Mouse (Mus musculus): ENCODE data around the gene Pxk. TPM values are rescaled to one million over a fixed set of nuclear protein-coding genes. Genes with fewer than 3 reads are reported as not detected.

Gene Pxk
- total and polyA plus RNA-seq, 2 experiments from 2014 or later: 36.0 to 45.1 TPM

- Histone ChIP-seq H3K4me2 (ENCODE audit: low read depth) (no peak overlapping the region), H3K27ac (ENCODE audit: low read depth, low read length) (no peak overlapping the region), H3K4me3 (ENCODE audit: low read depth, low read length) (no peak overlapping the region), H3K9ac (no peak overlapping the region), H3K9me3 (ENCODE audit: low read length) (no peaks in the 10 kb centered on the region), H3K36me3 (ENCODE audit: insufficient read depth) (no peaks in the 10 kb centered on the region), H3K4me1 (ENCODE audit: insufficient read depth) (no peaks in the 10 kb centered on the region), H3K27me3 (ENCODE audit: insufficient read depth, low read length) (no peaks in the 10 kb centered on the region)
- peak; percentile 30 for DNase-seq
- peak; percentile 43; the same call in 1 of the 2 replicates for ATAC-seq
- WGBS: 37% methylated on average over 5 of the region's 5 CpGs
- no peak for TF ChIP-seq CTCF (IDR thresholded peaks at IDR 0.05; ENCODE audit: low read depth)
Measured at GRCm38 (mm10) chr14:8200769-8201168, 102.8 kb downstream of the Pxk start.

GRCm38 (mm10) chr14:8201715-8202114 is 103.7 kb downstream of the Pxk start:
- no peaks in the 10 kb centered on the region for H3K36me3 ChIP-seq (ENCODE audit: insufficient read depth)
- H3K4me3 ChIP-seq (ENCODE audit: low read depth, low read length): no peak overlapping the region
- no peak for TF ChIP-seq CTCF (IDR thresholded peaks at IDR 0.05; ENCODE audit: low read depth)
- ATAC-seq: no peak
- DNase-seq: no peak
- no peaks in the 10 kb centered on the region for H3K4me1 ChIP-seq (ENCODE audit: insufficient read depth)
- WGBS: 85% methylated on average over 3 of the region's 3 CpGs
- H3K27ac ChIP-seq (ENCODE audit: low read depth, low read length): no peak overlapping the region
- H3K9ac ChIP-seq: no peak overlapping the region
- H3K4me2 ChIP-seq (ENCODE audit: low read depth): no peak overlapping the region
- no peaks in the 10 kb centered on the region for H3K27me3 ChIP-seq (ENCODE audit: insufficient read depth, low read length)
- no peaks in the 10 kb centered on the region for H3K9me3 ChIP-seq (ENCODE audit: low read length)

- no peak overlapping the region for H3K27ac ChIP-seq (ENCODE audit: low read depth, low read length)
- no peaks in the 10 kb centered on the region for H3K27me3 ChIP-seq (ENCODE audit: insufficient read depth, low read length)
- H3K4me2 ChIP-seq (ENCODE audit: low read depth): no peak overlapping the region
- H3K4me1 ChIP-seq (ENCODE audit: insufficient read depth): peaks cover 6% of the 10 kb centered on the region; the same call in 1 of the 2 replicates
- ATAC-seq (no peak), DNase-seq (no peak)
- 52% methylated on average over 9 of the region's 9 CpGs for WGBS
- no peak overlapping the region for H3K4me3 ChIP-seq (ENCODE audit: low read depth, low read length)
- no peak for TF ChIP-seq CTCF (IDR thresholded peaks at IDR 0.05; ENCODE audit: low read depth)
- H3K9me3 ChIP-seq (ENCODE audit: low read length): no peaks in the 10 kb centered on the region
- H3K36me3 ChIP-seq (ENCODE audit: insufficient read depth): no peaks in the 10 kb centered on the region
- no peak overlapping the region for H3K9ac ChIP-seq
Measured at GRCm38 (mm10) chr14:8206179-8206910, 108.3 kb downstream of the Pxk start.

- 15% methylated on average over 5 of the region's 5 CpGs for WGBS
- ATAC-seq (peak; percentile 26; the same call in 1 of the 2 replicates), DNase-seq (no peak)
- H3K9me3 ChIP-seq (ENCODE audit: low read length): no peaks in the 10 kb centered on the region
- H3K27me3 ChIP-seq (ENCODE audit: insufficient read depth, low read length): no peaks in the 10 kb centered on the region
- H3K36me3 ChIP-seq (ENCODE audit: insufficient read depth): no peaks in the 10 kb centered on the region
- H3K4me1 ChIP-seq (ENCODE audit: insufficient read depth): peaks cover 6% of the 10 kb centered on the region; the same call in 1 of the 2 replicates
- TF ChIP-seq CTCF (IDR thresholded peaks at IDR 0.05; ENCODE audit: low read depth): no peak
- H3K27ac ChIP-seq (ENCODE audit: low read depth, low read length): no peak overlapping the region
- H3K4me3 ChIP-seq (ENCODE audit: low read depth, low read length): no peak overlapping the region
- no peak overlapping the region for H3K4me2 ChIP-seq (ENCODE audit: low read depth)
- no peak overlapping the region for H3K9ac ChIP-seq
Measured at GRCm38 (mm10) chr14:8207105-8207504, 109.1 kb downstream of the Pxk start.

GRCm38 (mm10) chr14:8207543-8207942 is 109.5 kb downstream of the Pxk start:
- H3K4me3 ChIP-seq (ENCODE audit: low read depth, low read length): no peak overlapping the region
- TF ChIP-seq CTCF (IDR thresholded peaks at IDR 0.05; ENCODE audit: low read depth): no peak
- no peak overlapping the region for H3K9ac ChIP-seq
- H3K4me2 ChIP-seq (ENCODE audit: low read depth): no peak overlapping the region
- H3K9me3 ChIP-seq (ENCODE audit: low read length): no peaks in the 10 kb centered on the region
- H3K27ac ChIP-seq (ENCODE audit: low read depth, low read length): no peak overlapping the region
- WGBS: 57% methylated on average over 5 of the region's 5 CpGs
- no peaks in the 10 kb centered on the region for H3K27me3 ChIP-seq (ENCODE audit: insufficient read depth, low read length)
- H3K36me3 ChIP-seq (ENCODE audit: insufficient read depth): no peaks in the 10 kb centered on the region
- ATAC-seq: no peak
- DNase-seq: no peak
- peaks cover 6% of the 10 kb centered on the region; the same call in 1 of the 2 replicates for H3K4me1 ChIP-seq (ENCODE audit: insufficient read depth)

GRCm38 (mm10) chr14:8208876-8209275 is 110.9 kb downstream of the Pxk start:
- ATAC-seq: peak; percentile 59
- peak; percentile 74 for DNase-seq
- H3K4me3 ChIP-seq (ENCODE audit: low read depth, low read length): no peak overlapping the region
- no peaks in the 10 kb centered on the region for H3K27me3 ChIP-seq (ENCODE audit: insufficient read depth, low read length)
- no peak overlapping the region for H3K9ac ChIP-seq
- H3K27ac ChIP-seq (ENCODE audit: low read depth, low read length): no peak overlapping the region
- H3K4me1 ChIP-seq (ENCODE audit: insufficient read depth): peaks cover 6% of the 10 kb centered on the region; the same call in 1 of the 2 replicates
- 47% methylated on average over 3 of the region's 3 CpGs for WGBS
- H3K36me3 ChIP-seq (ENCODE audit: insufficient read depth): no peaks in the 10 kb centered on the region
- no peak for TF ChIP-seq CTCF (IDR thresholded peaks at IDR 0.05; ENCODE audit: low read depth)
- H3K9me3 ChIP-seq (ENCODE audit: low read length): no peaks in the 10 kb centered on the region
- H3K4me2 ChIP-seq (ENCODE audit: low read depth): no peak overlapping the region

- DNase-seq: no peak
- no peak overlapping the region for H3K27ac ChIP-seq (ENCODE audit: low read depth, low read length)
- no peak overlapping the region for H3K4me3 ChIP-seq (ENCODE audit: low read depth, low read length)
- no peak overlapping the region for H3K9ac ChIP-seq
- H3K4me2 ChIP-seq (ENCODE audit: low read depth): no peak overlapping the region
- no peaks in the 10 kb centered on the region for H3K36me3 ChIP-seq (ENCODE audit: insufficient read depth)
- no peaks in the 10 kb centered on the region for H3K27me3 ChIP-seq (ENCODE audit: insufficient read depth, low read length)
- WGBS: 74% methylated on average over 2 of the region's 2 CpGs
- no peaks in the 10 kb centered on the region for H3K9me3 ChIP-seq (ENCODE audit: low read length)
- no peak for TF ChIP-seq CTCF (IDR thresholded peaks at IDR 0.05; ENCODE audit: low read depth)
- no peak for ATAC-seq
- H3K4me1 ChIP-seq (ENCODE audit: insufficient read depth): peaks cover 6% of the 10 kb centered on the region; the same call in 1 of the 2 replicates
Measured at GRCm38 (mm10) chr14:8209896-8210295, 111.9 kb downstream of the Pxk start.

Measured in forebrain, postnatal 0 days (tissue).